Mouse (Mus musculus): ENCODE measurements around the gene Map2k4.

The Map2k4 gene

GRCm38 (mm10) chr11:65788154-65788553, at the start of gene Map2k4:
Gene Map2k4 (minus strand): TSS chr11:65788297.
- DNase-seq (ENCODE audit: extremely low read depth, insufficient read length, low spot score), result peak; percentile 99

DNA sequence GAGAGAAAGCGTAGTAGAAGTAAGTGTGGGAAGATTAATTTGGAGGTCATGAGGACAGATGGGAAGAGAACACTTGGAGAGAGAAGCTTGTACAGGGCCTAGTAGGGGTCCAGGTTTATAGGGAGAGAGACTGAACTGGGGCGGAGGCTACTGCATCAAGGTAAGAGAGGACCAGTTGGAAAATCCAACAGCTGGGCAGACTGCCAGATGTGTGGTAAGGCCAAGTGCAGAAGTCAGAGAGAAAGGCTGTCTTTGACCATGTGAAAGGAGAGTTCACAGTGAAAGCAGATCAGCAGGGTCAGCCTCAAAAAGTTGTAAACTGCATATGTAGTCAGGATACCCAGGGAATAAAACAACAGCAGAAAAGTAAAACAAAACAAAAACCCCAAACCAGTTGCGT, 36.5 kb upstream of the Map2k4 start:
- no peak for DNase-seq (ENCODE audit: extremely low read depth, insufficient read length, low spot score)

- no peak for DNase-seq (ENCODE audit: extremely low read depth, insufficient read length, low spot score)
Observed at GRCm38 (mm10) chr11:65820877-65821276, 32.8 kb upstream of the Map2k4 start.

DNA sequence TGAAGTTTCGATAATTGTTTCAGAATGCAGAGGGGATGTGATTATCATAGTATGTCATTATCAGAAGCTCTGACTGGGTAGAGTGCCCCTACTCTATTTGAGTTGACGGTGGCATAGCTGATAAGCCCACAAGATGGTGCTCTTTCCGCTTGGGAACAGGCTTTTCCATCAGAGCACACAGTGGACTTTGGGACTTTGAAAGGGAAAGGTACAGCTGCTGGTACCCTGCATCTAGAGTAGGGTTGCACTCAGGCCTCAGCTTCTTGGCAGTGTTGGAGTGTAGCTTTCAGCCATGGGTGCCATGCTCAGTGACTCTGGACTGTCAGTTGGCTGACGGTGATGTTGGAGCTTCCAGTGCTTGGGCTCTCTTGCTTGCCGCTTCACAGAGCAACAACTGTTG, 32.2 kb upstream of the Map2k4 start:
- no peak for DNase-seq (ENCODE audit: extremely low read depth, insufficient read length, low spot score)

DNA sequence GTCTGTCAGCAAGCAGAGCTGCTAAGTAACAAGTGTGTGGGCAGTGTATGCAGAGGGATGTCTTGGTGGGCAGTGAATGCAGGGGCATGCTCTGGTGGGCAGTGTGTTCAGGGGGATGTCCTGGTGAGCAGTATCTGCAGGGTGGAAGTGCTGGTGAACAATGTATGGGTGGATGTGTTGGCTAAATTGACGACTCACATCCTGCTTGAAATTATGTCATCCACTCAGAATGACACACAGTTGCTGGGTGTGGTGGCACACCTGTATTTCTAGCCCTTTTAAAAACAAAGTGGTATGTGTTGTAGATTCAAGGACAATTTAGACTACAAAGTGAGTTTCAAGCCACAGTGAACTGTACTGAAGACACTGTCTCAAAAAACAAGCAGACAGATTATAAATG, 30.1 kb upstream of the Map2k4 start:
- DNase-seq (ENCODE audit: extremely low read depth, insufficient read length, low spot score), result no peak

GRCm38 (mm10) chr11:65816237-65816636, 28.1 kb upstream of the Map2k4 start:
- no peak for DNase-seq (ENCODE audit: extremely low read depth, insufficient read length, low spot score)

- no peak for DNase-seq (ENCODE audit: extremely low read depth, insufficient read length, low spot score)
Observed at GRCm38 (mm10) chr11:65814381-65814780, 26.3 kb upstream of the Map2k4 start.

- no peak for DNase-seq (ENCODE audit: extremely low read depth, insufficient read length, low spot score)
Observed at GRCm38 (mm10) chr11:65812088-65812487, 24.0 kb upstream of the Map2k4 start.

GRCm38 (mm10) chr11:65807601-65808000, 19.5 kb upstream of the Map2k4 start:
- no peak for DNase-seq (ENCODE audit: extremely low read depth, insufficient read length, low spot score)

DNA sequence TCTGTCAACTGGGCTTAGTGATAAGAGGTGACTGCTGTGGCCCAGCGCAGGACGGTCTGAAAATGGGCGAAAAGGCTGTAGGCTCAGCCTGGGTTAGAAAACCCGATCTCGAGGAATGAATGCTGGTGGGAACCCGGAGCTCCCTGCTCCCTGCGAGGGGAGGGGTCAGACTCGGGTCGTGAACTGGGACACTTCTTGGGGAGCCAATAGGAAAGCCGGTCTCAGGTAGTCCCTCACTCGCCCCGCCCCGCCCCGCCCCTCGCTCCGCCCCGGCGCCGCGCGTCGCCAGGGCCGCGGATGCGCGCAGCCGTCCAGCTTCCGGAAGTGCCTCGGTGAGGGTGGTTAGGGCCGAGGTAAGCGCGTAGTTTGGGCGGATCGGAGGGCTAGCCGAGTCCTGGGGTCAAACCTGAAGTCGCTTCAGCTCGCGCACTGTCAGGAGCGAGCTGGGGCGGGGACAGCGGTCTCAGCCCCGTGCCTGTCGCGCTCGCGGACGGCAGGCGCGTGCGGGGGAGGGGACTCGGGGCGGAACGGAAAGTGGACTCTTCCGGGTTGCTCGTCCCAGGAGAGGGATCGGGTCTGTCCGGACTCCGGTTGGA, 18.9 kb upstream of the Map2k4 start, which contains the start of gene Zkscan6:
Zkscan6 (plus strand) TSS at position 267 of the 596 bp plus-strand sequence.
- DNase-seq (ENCODE audit: extremely low read depth, insufficient read length, low spot score), result peak; percentile 92

- DNase-seq (ENCODE audit: extremely low read depth, insufficient read length, low spot score), result no peak
Observed at GRCm38 (mm10) chr11:65806321-65806904, 18.3 kb upstream of the Map2k4 start.

DNA sequence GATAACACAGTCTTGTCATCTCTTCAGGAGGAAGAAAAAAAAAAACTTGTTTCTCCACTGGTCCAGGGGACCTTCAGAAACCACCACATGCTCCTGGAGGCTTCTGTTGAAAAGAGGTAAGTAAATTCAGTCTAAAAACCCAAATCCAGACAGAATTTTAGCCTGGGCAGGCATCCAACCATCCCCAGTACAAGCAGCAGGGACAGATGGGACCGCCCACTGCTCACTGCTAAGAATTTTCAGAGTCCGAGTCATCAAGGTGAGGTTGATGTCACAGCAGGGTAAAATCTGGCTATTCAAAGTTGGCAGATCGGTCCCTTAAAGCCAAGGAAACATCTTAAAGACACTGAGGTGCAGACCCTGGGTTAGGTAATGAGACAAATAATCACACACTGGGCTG, 13.8 kb upstream of the Map2k4 start:
- DNase-seq (ENCODE audit: extremely low read depth, insufficient read length, low spot score), result no peak

GRCm38 (mm10) chr11:65795896-65796295, 7.8 kb upstream of the Map2k4 start:
- no peak for DNase-seq (ENCODE audit: extremely low read depth, insufficient read length, low spot score)

GRCm38 (mm10) chr11:65794428-65795219, 6.5 kb upstream of the Map2k4 start:
- DNase-seq (ENCODE audit: extremely low read depth, insufficient read length, low spot score), result no peak

DNA sequence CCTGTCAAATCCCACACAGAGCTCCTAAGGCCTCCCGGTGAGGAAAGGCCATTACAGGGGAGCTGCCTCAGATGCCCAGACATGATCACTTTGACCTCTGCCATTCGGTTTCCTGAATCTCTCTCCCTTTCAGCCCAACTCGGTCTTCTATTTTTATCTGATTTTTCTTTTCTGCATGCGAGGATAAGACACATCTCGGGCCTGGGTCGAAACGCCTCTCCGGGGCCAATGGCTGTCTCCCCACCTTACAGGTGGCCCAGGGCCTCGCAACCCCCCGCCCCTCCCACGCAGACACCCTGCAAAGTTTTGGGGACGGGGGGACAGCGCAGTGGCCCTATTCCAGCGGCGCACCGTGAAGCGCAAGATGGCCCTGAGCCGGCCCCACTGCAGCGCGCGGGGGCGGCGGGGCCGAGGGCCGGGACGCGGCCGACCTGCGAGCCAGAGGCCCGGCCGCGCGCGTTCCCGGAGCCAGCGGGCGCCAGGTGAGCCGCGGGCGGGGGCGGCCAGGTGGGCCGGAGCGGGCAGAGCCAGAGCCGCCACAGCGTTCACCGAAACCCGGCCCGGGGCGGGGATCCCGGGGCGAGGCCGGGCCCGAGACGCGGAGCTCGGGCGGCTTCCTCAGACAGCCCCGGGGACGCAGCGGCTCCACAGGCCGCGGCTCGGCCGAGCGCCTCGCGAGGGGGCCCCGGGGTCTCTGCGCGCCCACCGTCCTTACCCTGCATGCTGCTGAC, 511 bp downstream of the Map2k4 start:
- DNase-seq (ENCODE audit: extremely low read depth, insufficient read length, low spot score), result peak; percentile 49

GRCm38 (mm10) chr11:65786160-65786559, 1.9 kb downstream of the Map2k4 start:
- DNase-seq (ENCODE audit: extremely low read depth, insufficient read length, low spot score), result no peak

- no peak for DNase-seq (ENCODE audit: extremely low read depth, insufficient read length, low spot score)
Observed at GRCm38 (mm10) chr11:65781596-65781995, 6.5 kb downstream of the Map2k4 start.

GRCm38 (mm10) chr11:65779578-65779977, 8.5 kb downstream of the Map2k4 start:
- DNase-seq (ENCODE audit: extremely low read depth, insufficient read length, low spot score), result no peak

DNA sequence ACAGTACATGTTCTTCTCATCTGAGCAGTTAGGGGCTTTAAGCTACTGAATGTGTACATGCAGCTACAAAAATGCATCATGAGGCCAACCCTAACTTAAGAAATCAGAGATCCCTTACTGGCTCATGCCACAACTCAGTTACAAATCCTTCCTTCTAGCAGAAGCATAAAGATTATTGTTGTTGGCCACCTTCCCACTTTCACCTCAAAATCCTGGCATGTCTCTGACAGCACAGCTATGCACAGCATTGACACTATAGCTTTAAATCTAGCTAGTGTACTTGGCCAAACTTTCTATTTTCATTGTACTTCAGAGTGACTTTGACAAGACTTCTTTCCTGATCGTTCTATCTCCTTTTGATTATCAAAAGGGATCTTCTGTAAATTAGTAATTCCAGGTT, 9.0 kb downstream of the Map2k4 start:
- peak; percentile 21 for DNase-seq (ENCODE audit: extremely low read depth, insufficient read length, low spot score)

DNA sequence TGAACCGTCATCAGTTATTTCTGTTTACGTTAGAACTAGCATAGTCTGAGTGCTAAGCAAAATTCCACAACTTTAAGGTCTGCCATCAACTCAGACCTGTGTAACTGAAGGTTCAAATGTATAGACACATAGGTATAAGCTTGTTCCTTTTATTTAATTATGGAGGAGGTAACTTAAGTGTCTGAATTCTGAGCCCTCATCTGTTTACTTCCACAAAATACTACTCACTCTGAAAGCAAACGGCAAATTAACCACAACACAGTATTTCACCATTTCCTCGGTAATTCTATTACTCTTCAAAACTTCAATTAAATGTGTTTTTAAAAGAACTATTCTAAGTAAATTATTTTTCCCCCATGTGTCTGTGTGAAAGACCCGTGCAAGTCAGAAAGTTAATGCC, 10.3 kb downstream of the Map2k4 start:
- no peak for DNase-seq (ENCODE audit: extremely low read depth, insufficient read length, low spot score)

DNA sequence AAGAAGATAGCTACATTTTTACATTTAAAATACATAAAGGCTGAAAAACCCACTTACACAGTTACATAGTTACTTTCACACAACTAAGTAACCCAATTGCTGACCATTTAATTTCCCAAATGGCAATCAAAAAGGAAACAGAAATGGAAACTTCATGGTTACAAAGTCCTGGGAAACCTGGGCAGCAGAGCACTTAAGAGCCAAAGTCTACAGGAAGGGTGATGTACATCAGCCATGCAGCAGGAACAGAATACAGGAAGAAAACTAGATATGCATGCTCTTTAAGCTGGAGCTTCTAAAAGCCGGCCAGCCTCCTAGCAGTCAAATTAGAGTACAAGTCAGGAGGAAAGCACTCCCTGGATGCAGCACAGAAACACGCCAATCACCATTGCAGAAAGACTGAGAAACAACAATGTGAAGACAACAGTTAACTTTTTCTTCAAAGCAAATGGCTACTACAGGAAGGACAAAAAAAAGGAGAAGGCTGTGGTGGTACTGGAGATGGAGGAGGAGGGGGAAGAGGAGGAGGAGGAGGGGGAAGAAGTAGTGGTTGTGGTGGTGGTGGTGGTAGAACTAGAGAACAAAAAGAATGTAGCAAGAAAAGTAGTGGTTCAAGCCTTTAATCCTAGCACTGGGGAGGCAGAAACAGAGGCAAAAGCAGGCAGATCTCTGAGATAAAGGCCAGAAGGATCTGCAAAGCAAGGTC, 11.0 kb downstream of the Map2k4 start:
- DNase-seq (ENCODE audit: extremely low read depth, insufficient read length, low spot score), result no peak

Measured in 3134 (cell line).